Mouse (Mus musculus) kidney, adult 2 months (tissue): ENCODE data around the gene Ciart. TPM values are rescaled to one million over a fixed set of nuclear protein-coding genes. Genes with fewer than 3 reads are reported as not detected.
"Not testable (repeated sequence)": the region's sequence is repeated elsewhere in the genome, so short reads cannot be mapped to it uniquely, and the experiment has no call there.

Experiments used
- DNase-seq: peaks from one replicate; pipeline ENCODE4 v3.0.0; 2021
- H3K27ac ChIP-seq: fragments of 200-500 bp; 2 replicates; pipeline ENCODE4 v1.5.1; 2012; ENCODE audit warnings: low read depth, low read length, control low read depth, inconsistent platforms; ENCODE audit not compliant: insufficient read depth
- H3K27me3 ChIP-seq: fragments of 200-500 bp; replicated peaks from 2 replicates; pipeline ENCODE4 v1.6.1; 2012; ENCODE audit warnings: mild to moderate bottlenecking, moderate library complexity, low read length, inconsistent platforms; ENCODE audit not compliant: control insufficient read depth, insufficient read depth
- H3K36me3 ChIP-seq: fragments of 200-500 bp; 2 replicates; pipeline ENCODE4 v1.6.1; 2012; ENCODE audit warnings: mild to moderate bottlenecking, moderate library complexity, low read length, inconsistent platforms; ENCODE audit not compliant: control insufficient read depth, insufficient read depth
- H3K4me1 ChIP-seq: fragments of 200-500 bp; 2 replicates; pipeline ENCODE4 v1.6.1; 2011; ENCODE audit warnings: low read length; ENCODE audit not compliant: control insufficient read depth, insufficient read depth
- H3K4me3 ChIP-seq: fragments of 200-500 bp; 2 replicates; pipeline ENCODE4 v1.5.1; 2011; ENCODE audit warnings: mild to moderate bottlenecking, low read depth, low read length, control low read depth; ENCODE audit not compliant: insufficient read depth
- CTCF ChIP-seq: fragments of 200-500 bp; conservative IDR thresholded peaks from 2 replicates; pipeline ENCODE4 v1.5.1; 2011; ENCODE audit warnings: low read depth, mild to moderate bottlenecking, control low read depth, low read length, moderate library complexity, mixed read lengths; ENCODE audit not compliant: insufficient read depth, insufficient read length
- POLR2A ChIP-seq: fragments of 200-500 bp; IDR thresholded peaks from one replicate; pipeline ENCODE4 v1.6.1; 2011; ENCODE audit warnings: low read depth, low read length, control low read depth
- WGBS: fragments of 180-500 bp; shearing (Covaris S2); methylation state at CpG from one replicate; pipeline ENCODE4 v1.1.7; 2018; 5-methylcytosine and 5-hydroxymethylcytosine counted together
- polyA plus RNA-seq: library from polyadenylated mRNA; depleted of rRNA; stranded (reverse); fragments of >200 nt; gene quantifications from 2 replicates; pipeline ENCODE4 v1.2.3, GENCODE M21; 2012

Ciart gene
- polyA plus RNA-seq, 1 experiment, result 5.1 TPM

- Histone ChIP-seq H3K27me3 (no peaks in the 10 kb centered on the region), H3K27ac (peak overlapping the region; percentile 86), H3K4me1 (peaks cover 25% of the 10 kb centered on the region; the same call in 1 of the 2 replicates), H3K4me3 (no peak overlapping the region), H3K36me3 (no peaks in the 10 kb centered on the region; the same call in 1 of the 2 replicates)
- 53% methylated on average over 5 of the region's 5 CpGs for WGBS
- TF ChIP-seq POLR2A (no peak), CTCF (no peak)
- peak; percentile 91 for DNase-seq
Measured at GRCm38 (mm10) chr3:95865050-95865449, 17.0 kb downstream of the Ciart start.

- Histone ChIP-seq H3K27ac (no peak overlapping the region), H3K4me1 (peaks cover 19% of the 10 kb centered on the region; the same call in 1 of the 2 replicates), H3K27me3 (no peaks in the 10 kb centered on the region), H3K36me3 (no peaks in the 10 kb centered on the region; the same call in 1 of the 2 replicates), H3K4me3 (no peak overlapping the region)
- WGBS, result 65% methylated on average over 7 of the region's 7 CpGs
- no peak for DNase-seq
- TF ChIP-seq POLR2A, result no peak
- no peak for TF ChIP-seq CTCF
Measured at GRCm38 (mm10) chr3:95863578-95863977, 18.5 kb downstream of the Ciart start.

GRCm38 (mm10) chr3:95861796-95862195, 20.3 kb downstream of the Ciart start:
- TF ChIP-seq CTCF (peak; percentile 51), POLR2A (no peak)
- DNase-seq, result peak; percentile 95
- Histone ChIP-seq H3K27me3 (no peaks in the 10 kb centered on the region), H3K4me3 (no peak overlapping the region), H3K27ac (no peak overlapping the region), H3K36me3 (no peaks in the 10 kb centered on the region; the same call in 1 of the 2 replicates), H3K4me1 (peaks cover 14% of the 10 kb centered on the region; the same call in 1 of the 2 replicates)
- WGBS, result 40% methylated on average over 2 of the region's 2 CpGs

DNA sequence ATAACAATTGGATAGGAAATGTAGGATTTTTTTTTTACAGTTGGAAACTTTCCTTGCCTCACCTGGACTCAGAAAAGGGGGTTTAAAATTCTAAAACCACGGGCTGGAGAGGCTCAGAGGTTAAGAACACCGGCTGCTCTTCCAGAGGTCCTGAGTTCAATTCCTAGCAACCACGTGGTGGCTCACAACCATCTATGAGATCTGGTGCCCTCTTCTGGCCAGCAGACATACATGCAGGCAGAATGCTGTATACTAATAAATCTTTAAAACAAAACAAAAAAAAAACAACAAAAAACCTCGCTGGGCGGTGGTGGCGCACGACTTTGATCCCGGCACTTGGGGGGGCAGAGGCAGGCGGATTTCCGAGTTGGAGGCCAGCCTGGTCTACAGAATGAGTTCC, 20.8 kb downstream of the Ciart start:
- no peak for DNase-seq
- WGBS, result 62% methylated on average over 10 of the region's 10 CpGs

DNA sequence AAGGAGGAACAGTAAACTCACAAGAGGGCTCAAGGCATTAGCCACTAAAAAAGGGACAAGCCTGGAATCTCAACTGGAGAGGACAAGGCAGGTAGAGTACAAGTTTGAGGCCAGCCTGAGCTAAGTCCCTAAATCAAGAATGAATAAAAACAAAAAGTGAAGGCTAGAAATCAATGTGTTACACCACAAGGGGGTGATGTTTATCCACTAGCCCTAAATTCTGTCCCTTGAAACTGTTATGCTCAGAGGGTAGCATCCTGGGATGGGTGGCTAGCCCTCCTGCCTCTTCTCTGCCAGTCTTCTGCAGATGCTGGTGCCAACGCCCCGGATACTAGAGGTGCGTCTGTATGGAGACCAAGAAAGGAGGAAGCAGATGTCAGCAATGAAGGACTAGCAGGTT, 21.7 kb downstream of the Ciart start:
- H3K4me3 ChIP-seq, result no peak overlapping the region
- WGBS, result 80% methylated on average over 3 of the region's 3 CpGs
- no peak for TF ChIP-seq POLR2A
- TF ChIP-seq CTCF, result 0 out of 2 replicates have a peak, but pooled peaks have one; percentile 20
- peaks cover 5% of the 10 kb centered on the region; the same call in 1 of the 2 replicates for H3K4me1 ChIP-seq
- no peak overlapping the region for H3K27ac ChIP-seq
- DNase-seq, result no peak
- no peaks in the 10 kb centered on the region for H3K27me3 ChIP-seq
- H3K36me3 ChIP-seq, result no peaks in the 10 kb centered on the region; the same call in 1 of the 2 replicates

More for the DNA sequence above, 20.8 kb downstream of the Ciart start:
- no peaks in the 10 kb centered on the region; the same call in 1 of the 2 replicates for H3K36me3 ChIP-seq
- peaks cover 11% of the 10 kb centered on the region; the same call in 1 of the 2 replicates for H3K4me1 ChIP-seq
- no peak overlapping the region for H3K27ac ChIP-seq
- TF ChIP-seq CTCF (peak; percentile 47), POLR2A (no peak)
- no peak overlapping the region for H3K4me3 ChIP-seq
- H3K27me3 ChIP-seq, result no peaks in the 10 kb centered on the region

DNA sequence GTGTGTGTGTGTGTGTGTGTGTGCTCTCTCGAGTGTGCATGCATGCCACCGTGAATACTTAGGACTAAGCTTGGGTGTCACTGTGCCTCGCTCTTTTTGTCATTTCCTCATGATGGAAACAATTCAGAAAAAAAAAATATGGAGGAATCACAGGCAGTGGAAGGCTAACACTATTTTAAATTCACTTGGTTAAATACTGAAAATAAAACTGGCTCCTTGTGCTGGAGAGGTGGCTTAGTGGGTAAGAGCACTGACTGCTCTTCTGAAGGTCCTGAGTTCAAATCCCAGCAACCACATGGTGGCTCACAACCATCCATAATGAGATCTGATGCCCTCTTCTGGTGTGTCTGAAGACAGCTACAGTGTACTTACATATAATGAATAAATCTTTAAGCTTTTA, 23.8 kb downstream of the Ciart start:
- H3K4me3 ChIP-seq, H3K27ac ChIP-seq, H3K4me1 ChIP-seq, DNase-seq, H3K27me3 ChIP-seq, H3K36me3 ChIP-seq: not testable (repeated sequence)
- WGBS, result 63% methylated on average over 3 of the region's 3 CpGs

- 88% methylated on average over 1 of the region's 1 CpGs for WGBS
- H3K4me1 ChIP-seq, H3K4me3 ChIP-seq, DNase-seq, H3K27ac ChIP-seq, H3K36me3 ChIP-seq, H3K27me3 ChIP-seq: not testable (repeated sequence)
Measured at GRCm38 (mm10) chr3:95857050-95857449, 25.0 kb downstream of the Ciart start.

GRCm38 (mm10) chr3:95856115-95856514, 25.9 kb downstream of the Ciart start:
- no peaks in the 10 kb centered on the region for H3K4me1 ChIP-seq
- 26% methylated on average over 7 of the region's 7 CpGs for WGBS
- peak overlapping the region; percentile 68 for H3K27ac ChIP-seq
- peaks cover 2% of the 10 kb centered on the region; the same call in 1 of the 2 replicates for H3K36me3 ChIP-seq
- no peaks in the 10 kb centered on the region for H3K27me3 ChIP-seq
- DNase-seq, result no peak
- H3K4me3 ChIP-seq, result peak overlapping the region; percentile 90; the same call in 1 of the 2 replicates
- TF ChIP-seq CTCF (no peak), POLR2A (no peak)
